Mouse (Mus musculus) granulocyte monocyte progenitor cell, adult 5-6 weeks (primary cell): ENCODE results near the gene Pacs1. TPM values are rescaled to one million over a fixed set of nuclear protein-coding genes. Genes with fewer than 3 reads are reported as not detected.
"Not testable (repeated sequence)": the region's sequence is repeated elsewhere in the genome, so short reads cannot be mapped to it uniquely, and the experiment has no call there.

ENCODE experiments used
- ATAC-seq: replicated peaks from 2 replicates; pipeline ENCODE4 v1.8.0; 2016; ENCODE audit warnings: mild to moderate bottlenecking, moderate TSS enrichment, inconsistent platforms; ENCODE audit not compliant: poor library complexity, severe bottlenecking
- total RNA-seq, 2 experiments: library from RNA; stranded (forward) in 1 of 2; stranded (reverse) in 1 of 2; fragments of 200-712, 200-1000 nt in 1 of 2; fragments of >200 nt in 1 of 2; fragmentation: Nextera tagmentation in 1 of 2; gene quantifications; 2 replicates each; pipeline ENCODE4 v1.2.3; 2014 to 2017

The Pacs1 gene
- total RNA-seq, 2 experiments from 2014 or later, result 6.5 to 13.5 TPM

GRCm38 (mm10) chr19:5106731-5107191 is 166.2 kb downstream of the Pacs1 start, which contains the start of gene Rab1b:
Gene Rab1b, minus strand, starts transcription at chr19:5107072.
- ATAC-seq, result peak; percentile 90

DNA sequence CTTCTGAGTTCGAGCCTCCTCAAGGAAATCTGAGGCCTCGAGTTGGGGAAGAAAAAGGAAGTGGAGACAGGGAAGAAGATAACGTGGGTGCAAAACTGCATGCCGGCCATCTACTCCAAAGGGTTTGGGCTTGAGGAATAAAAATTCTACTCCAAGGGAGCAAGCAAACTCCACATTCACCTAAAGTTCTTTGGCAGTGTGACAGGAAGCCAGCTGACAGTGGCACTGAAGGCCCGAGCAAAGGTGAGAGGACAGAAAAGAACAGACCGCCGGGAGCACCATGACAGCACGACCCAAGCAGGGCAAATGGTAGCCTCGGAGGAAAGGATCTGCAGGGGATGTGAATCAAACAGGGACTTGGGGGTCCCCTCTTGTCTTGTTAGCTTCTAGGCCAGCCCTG is 166.8 kb downstream of the Pacs1 start:
- ATAC-seq, result no peak

DNA sequence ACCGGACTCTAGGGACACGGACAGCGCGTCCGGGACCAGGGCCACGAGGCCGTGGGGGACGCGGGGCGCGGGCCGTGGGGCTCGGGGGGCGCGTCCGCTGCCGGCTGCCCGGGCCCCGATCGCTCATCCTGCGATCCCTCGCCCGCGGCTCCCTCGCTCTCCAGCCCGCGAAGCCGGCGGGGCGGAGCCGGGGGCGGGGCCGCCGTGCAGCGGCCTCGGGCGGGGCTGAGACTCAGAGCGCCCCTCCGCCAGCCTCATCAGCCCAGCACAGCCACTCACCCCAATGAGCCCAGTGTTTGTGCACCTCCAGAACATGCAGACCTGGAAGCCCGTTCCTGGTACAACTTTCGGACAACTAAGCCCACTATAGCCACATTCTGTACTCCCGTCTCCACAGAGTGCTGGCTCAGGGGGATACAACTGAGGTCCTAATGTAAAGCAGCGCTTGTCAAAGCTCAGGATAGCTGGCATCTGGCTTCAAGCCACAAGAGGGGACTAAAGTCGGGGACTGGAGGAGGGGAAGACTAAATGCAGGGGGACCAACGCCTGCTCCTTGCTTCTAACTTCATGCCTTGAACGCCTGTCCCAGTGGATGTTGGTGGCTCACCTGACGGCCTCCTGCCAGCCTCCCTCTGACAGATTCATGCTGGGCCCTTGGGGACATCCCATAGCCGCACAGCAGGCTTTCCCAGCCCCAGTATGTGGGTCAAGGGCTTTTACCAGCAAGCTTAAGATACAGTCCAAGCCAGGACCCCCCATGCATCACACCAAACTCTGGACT is 174.4 kb downstream of the Pacs1 start, which contains the start of gene Cnih2:
Gene Cnih2, minus strand, starts transcription at position 159 of the 781 bp plus-strand sequence.
- ATAC-seq, result peak; percentile 45

GRCm38 (mm10) chr19:5097521-5098362 is 175.2 kb downstream of the Pacs1 start:
- ATAC-seq, result no peak

GRCm38 (mm10) chr19:5095887-5096474 is 176.9 kb downstream of the Pacs1 start:
- ATAC-seq, result no peak

- ATAC-seq, result no peak
Observed at GRCm38 (mm10) chr19:5094746-5095417, 178.0 kb downstream of the Pacs1 start.

GRCm38 (mm10) chr19:5094243-5094632 is 178.7 kb downstream of the Pacs1 start:
- peak; percentile 91 for ATAC-seq

- no peak for ATAC-seq
Observed at GRCm38 (mm10) chr19:5093481-5094242, 179.3 kb downstream of the Pacs1 start.

GRCm38 (mm10) chr19:5092083-5092482 is 180.8 kb downstream of the Pacs1 start:
- ATAC-seq, result no peak

DNA sequence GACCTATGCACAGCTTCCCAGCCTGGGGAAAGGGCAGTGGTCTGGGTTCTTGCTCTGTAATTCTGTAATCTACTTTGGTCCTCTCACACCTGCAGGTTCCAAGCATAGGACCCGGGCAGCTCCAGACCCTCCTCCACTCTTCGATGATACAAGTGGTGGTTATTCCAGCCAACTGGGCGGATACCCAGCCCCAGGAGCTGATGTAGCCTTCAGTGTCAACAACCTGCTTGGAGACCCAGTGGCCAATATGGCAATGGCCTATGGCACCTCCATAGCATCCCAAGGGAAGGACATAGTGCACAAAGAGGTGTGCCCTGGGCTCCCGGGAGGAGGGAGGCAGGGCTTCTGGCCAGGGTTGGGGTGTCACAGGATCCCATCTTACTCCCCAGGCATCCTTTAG is 183.6 kb downstream of the Pacs1 start:
- ATAC-seq, result no peak

DNA sequence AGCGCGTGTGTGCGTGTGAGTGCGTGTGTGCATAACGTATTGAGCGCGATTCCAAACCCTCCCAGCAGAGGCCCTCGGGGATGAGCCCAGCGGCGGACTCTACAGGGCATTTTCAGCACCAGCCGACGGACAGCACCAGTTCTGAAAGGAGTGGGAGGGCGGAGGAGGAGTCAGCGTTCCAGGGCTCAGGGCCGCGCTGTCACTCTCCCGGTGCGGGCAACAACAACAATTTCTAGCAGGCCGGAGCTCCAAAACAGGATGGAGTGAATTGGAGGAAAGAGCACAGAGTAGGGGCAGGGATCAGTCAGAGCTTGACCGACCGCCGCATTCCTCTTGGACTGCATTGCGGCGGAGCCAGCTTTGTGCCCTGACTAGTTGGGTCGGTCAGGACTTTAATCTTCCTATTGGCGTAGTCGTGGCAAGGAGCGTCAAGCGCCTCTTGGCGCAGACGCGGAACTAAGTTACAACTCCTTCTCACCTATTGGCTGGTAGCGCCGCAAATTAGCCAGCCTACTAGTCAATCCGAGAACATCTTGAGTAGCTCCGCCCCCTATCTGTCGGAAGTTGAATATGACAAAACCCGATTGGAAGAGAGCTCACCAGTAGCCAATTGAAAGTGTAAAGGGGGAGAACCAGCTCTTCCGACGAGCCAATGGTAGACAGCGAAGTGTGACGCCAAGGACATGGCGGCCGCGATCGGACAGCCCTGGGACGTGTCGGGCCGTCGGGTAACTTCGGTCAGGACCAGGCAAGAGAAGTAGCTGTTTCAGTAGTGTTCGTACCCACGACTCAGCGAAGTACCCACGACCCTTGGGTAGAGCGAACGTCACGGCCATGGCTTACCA is 184.8 kb downstream of the Pacs1 start, which contains the start of gene Yif1a:
Gene Yif1a, plus strand, starts transcription at position 655 of the 845 bp plus-strand sequence.
- peak; percentile 86 for ATAC-seq

DNA sequence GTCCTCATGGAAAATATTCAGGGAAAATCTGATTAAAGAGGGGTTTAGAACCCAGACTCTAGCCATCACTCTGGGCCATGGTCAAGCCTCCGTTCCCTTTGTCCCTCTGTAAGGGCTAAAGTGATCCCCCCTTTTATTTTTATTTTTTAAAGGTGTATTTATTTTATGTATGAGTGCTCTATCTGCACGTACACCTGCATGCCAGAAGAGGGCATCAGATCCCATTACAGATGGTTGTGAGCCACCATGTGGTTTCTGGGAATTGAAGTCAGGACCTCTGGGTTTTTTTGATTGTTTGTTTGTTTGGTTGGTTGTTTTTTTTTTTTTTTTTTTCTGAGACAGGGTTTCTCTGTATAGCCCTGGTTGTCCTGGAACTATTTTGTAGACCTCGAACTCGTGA is 186.4 kb downstream of the Pacs1 start:
- ATAC-seq, result not testable (repeated sequence)

- peak; percentile 17; the same call in 1 of the 2 replicates for ATAC-seq
Observed at GRCm38 (mm10) chr19:5085145-5085863, 187.6 kb downstream of the Pacs1 start, which contains the start of gene Tmem151a. Gene Tmem151a, minus strand, starts transcription at chr19:5085531.

DNA sequence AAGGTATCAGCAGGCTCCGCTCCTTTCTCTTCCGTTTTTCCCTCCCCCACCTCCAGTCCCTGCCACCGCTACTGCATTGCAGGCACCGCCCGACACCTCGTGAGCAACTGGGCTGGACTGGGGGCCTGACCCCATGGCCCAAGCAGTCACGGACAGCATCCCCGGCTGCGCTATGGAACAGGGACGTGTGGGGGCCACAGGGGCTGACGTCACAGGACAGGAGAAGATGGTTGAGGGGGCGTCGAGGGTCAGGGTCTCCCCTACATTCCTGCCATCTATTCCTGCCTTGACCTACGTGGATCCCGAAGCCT is 188.1 kb downstream of the Pacs1 start:
- ATAC-seq, result no peak

DNA sequence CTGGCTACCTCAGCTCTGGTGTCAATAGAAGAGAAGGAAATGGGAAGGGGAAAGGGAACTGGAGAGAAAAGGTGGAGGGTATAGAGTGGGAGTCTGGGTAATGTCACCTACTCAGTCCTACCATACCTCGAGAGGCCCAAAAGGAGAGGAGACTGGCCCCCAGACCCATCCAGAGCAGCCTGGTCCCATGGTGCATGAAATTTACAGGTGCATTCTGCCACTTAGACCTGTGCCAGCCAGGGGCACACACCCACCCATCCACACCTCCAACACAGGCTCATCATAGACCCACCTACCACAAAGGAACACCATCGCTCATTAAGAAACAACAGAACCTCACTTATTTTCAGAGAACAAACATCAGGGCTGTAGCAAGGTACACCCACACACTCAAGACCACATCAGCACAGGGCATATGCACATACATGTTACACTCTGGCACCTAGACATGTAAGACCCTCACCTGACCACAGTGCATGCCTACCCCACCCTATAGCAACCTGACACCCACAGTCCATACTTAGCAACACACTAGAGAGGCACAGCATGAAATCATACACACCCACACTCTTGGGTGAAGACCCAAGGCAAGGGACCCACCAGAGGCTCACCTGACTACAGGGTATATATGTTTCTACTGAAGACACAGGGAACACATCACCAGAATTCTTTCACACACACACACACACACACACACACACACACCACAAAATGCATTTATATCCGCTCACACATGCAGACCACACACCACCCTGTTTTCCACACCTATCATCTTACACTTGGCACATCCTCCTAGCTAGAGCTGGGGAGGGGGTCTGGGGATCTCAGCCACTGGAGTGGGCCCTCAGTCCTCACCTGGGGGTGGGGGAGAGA is 188.7 kb downstream of the Pacs1 start:
- ATAC-seq, result no peak
